Mouse (Mus musculus) erythroblast, embryonic 14.5 days (primary cell): ENCODE results near the gene Scarf1.

Experiments
- GATA1 ChIP-seq: IDR thresholded peaks from 2 replicates; pipeline ENCODE4 v1.6.1; 2012; ENCODE audit warnings: low read length, inconsistent platforms, mixed read lengths
- TAL1 ChIP-seq: IDR thresholded peaks from 3 replicates; pipeline ENCODE4 v1.6.1; 2012; ENCODE audit warnings: low read length, inconsistent platforms, mixed read lengths

GRCm38 (mm10) chr11:75519834-75520633 is 6.7 kb downstream of the Scarf1 start:
- TF ChIP-seq TAL1 (no peak), GATA1 (no peak)
